Mouse (Mus musculus) MEL-GATA-1-ER (cell line): ENCODE data around the gene Cks2.

Experiments
- DNase-seq: peaks from one replicate; pipeline ENCODE4 v3.0.0-alpha.2; 2012; ENCODE audit warnings: low read depth; ENCODE audit errors: extremely low read depth

Cks2 gene

DNA sequence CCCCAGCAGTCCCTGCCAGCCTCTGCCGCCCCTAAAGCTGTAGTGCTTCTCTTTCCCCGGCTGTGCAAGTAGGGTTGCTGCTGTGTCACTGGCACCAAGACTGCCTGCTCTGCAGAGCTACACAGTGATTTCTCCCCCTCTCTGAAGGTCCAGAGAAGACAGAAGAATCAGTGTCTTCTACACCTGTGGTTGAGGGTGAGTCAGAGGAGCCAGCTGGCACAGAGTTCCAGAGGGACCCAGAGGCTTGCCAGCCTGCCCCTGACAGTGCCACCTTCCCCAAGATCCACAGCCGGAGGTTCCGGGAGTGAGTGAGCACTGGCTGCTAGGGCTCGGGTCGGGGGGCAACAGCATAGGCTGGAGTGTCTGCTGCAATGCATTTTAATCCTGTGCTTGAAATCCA, 33.7 kb downstream of the Cks2 start:
- DNase-seq = no peak

DNA sequence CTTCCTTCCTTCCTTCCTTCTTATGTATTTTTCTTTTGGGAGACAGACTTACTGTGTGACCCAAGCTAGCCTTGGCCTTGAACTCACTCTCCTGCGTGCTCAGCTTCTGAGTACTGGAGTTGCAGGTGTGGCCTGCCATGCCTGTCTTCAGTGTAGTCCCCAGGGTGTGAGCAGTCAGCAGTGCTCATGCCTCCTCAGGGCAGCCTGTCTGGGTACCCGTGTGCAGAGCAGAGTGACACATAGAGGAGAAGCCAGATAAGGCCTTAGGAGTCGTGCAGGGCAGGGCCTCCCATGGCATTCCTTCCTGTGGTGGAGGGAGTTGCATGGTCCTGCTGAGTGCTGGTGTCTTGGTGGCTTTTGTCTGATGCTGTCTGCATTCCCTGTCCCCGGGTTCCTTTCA, 34.3 kb downstream of the Cks2 start:
- no peak for DNase-seq

DNA sequence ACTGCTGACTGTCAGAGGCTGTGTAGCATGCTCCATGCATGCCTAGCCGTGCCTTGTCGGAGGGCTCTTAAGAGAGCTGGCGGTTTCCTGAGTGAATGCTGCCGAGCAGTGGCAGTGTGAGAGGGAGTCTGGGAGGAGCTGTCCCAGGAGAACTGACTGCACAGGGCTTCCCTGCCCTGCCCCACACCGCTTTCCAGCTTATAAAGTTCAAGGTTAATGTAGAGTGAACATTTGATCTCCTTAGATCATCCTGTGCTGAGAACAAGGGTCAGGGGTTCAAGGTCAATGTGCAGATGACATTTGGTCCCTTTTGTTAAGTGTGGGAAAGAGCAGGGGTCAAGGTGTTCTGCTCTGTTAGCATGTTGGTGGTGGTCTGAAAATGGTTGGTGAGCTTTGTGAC, 36.0 kb downstream of the Cks2 start:
- no peak for DNase-seq

DNA sequence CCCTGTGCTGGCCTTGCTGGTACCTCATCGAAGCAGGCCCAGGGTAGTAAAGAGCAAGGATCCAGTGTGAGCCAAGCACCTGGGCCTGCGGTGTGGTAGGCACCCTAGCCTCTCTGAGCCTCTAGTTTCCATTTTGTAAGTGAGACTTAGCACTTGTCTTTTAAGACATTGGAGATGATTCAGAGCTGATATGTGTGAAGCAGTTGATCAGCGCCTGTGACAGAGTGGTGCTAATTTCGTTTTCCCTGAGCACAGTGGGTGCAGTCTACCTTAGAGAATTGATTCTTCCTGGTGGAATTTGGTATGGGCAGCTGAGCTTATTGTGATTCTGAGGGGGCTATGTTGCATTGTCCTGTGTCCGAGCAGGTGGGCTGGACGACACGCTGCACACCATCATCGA, 36.6 kb downstream of the Cks2 start:
- no peak for DNase-seq

DNA sequence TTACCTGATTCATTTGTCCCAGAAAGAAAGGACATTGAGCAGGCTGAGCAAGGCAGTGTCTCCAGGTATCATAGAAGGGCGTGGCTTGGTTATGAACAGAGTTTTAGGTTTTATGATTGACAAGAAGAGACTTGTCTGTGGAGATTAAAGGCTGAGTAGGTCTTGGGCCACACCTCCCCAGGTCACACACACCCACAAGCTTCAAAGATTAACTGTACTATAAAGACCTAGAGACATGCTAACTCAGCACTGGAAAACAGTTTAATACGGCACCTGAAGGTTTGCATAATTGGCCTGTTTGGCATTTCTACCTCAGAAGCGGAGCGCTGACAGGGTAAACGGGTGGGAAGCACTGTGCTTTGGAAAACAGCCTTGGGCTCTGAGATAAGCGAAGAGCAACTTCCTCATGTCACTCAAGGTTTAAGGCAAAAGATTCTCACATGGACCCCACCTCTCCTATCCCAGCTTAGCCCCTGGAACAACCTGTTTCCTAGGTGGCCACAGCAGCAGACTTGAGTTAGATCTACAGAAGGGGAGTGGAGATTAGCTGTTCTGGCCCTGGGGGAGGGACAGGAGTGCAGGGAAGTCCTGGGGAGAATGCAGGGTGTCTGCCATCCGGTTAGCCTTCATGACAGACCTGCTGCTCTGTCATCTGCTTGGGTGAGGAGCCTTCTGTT, 40.4 kb downstream of the Cks2 start:
- peak; percentile 98 for DNase-seq

DNA sequence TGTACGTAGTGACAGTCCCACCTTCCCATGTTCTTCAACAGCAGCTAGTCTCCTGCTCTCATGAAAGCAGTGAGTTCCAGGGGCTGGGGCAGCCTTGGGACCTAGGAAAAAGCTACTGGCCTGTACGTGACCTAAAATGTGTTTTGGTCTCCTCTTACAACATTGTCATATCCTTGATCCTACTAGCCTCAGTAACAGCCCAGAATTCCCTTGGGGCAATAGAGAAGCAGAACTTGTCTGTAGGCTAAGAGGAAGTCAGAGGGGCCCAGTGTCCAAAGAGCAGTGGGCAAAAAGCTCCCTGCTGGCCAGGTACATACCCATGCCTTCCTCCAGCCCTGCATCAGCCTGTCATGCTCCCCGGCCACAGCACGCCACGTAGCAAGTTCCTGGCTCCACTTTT, 41.9 kb downstream of the Cks2 start:
- no peak for DNase-seq

DNA sequence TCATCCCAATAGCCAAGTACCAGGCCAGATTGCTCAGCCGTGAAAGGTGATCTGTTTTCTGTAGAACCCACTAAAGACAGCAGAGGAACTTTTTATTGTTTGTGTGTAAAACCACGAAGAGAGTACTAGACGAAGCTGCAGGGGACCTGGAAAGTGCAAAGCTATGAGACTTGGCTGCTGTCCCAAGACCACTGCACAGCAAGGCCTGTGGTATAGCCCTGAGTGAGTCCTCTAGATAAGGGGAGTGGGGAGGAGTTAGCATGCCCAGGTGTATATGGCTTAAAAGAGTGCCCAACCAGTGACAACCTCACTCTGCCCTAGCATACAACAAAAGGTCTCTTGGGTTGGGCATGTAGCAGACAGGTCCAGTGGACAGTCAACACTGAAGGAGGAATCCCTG, 43.7 kb downstream of the Cks2 start:
- peak; percentile 66 for DNase-seq

DNA sequence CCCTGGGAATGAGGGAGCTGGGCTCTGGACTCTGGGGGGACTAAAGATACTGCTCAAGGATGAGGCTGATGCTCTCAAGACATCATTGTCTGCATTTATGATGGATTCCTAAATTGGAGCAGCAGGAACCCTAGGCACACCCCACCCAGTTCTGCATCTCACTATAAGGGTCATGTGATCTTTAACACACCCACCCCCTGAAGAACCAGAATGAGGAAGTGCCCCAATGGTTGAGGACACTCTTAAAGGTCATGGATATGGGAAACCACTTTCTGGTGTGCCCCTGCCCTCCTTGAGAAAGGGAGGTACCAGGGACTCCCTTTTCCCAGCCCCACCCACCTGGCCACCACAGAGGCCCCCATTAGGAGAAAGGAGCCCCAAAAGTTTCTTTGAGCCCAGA, 51.4 kb downstream of the Cks2 start:
- peak; percentile 67 for DNase-seq

DNA sequence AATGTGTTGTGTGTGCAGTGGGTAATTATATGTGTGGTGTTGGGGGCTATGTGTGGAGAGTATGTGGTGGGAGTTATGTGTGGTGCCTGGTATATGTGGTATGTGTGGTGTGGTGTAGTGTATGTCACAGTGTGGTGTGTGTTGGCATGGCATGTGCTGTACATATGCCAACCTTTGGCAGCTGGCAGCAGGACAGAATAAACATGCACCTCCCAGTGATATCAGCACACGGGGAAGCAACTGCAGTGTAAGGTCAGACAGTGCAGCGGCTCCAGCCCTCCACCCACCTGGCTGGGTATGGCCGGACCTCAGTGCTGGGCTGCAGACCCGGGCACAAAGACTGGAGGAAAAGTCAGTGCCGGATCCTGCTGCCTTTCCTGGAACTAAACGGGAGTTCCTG, 52.4 kb downstream of the Cks2 start:
- DNase-seq = no peak

DNA sequence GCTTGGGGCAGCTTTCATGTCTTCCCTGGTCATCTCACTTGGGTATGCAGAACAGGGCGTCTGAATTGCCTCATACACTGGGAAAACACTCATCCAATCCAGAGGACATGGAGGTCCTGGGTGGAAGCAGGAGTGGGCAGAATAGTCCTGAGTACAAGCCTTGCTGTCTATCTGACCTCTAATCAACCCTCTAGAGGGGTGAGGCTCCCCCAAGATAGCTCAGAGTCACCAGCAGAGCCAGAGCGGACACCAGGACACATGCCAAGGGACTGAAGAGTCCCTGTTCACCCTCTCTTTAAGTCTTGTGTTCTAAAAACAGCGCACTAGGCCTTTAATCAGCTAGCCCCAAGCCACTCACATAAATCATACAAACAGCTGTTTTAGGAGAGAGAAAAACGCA, 52.9 kb downstream of the Cks2 start:
- DNase-seq = no peak

DNA sequence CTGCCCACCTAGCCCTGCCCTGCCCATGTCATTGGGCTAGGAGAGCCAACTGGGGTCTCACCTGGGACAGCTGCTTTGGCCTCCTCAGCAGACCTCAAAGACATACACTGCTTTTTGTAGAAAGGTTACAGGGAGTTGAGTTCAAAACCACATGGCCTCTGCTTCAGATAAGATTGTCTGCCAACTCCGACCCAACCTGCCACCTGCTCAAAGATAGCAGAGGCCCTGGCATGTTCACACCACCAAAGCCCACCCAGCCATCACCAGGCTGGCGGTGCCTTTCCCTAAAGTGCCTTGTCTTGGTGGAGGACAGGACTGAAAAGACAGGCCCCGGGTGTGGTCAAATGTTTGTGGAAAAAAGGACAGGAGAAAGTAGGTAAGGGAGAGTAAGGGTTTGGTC, 53.3 kb downstream of the Cks2 start:
- no peak for DNase-seq
